Mouse (Mus musculus) liver, adult 2 months (tissue): ENCODE measurements around the gene Ubl7. TPM values are rescaled to one million over a fixed set of nuclear protein-coding genes. Genes with fewer than 3 reads are reported as not detected.

ENCODE experiments used
- DNase-seq: peaks from one replicate; pipeline ENCODE4 v3.0.0-alpha.2; 2011; ENCODE audit warnings: low read depth, low spot score; ENCODE audit errors: extremely low read depth
- H3K27ac ChIP-seq: fragments of 200-500 bp; replicated peaks from 2 replicates; pipeline ENCODE4 v1.5.1; 2012; ENCODE audit warnings: low read depth, mild to moderate bottlenecking, control low read depth, inconsistent platforms, low read length; ENCODE audit not compliant: insufficient read depth
- H3K27me3 ChIP-seq: fragments of 200-500 bp; 2 replicates; pipeline ENCODE4 v1.6.1; 2012; ENCODE audit warnings: mild to moderate bottlenecking, moderate library complexity, low read length, inconsistent platforms; ENCODE audit not compliant: control insufficient read depth, insufficient read depth
- H3K36me3 ChIP-seq: fragments of 200-500 bp; 2 replicates; pipeline ENCODE4 v1.6.1; 2012; ENCODE audit warnings: low read length, inconsistent platforms; ENCODE audit not compliant: control insufficient read depth, insufficient read depth
- H3K4me1 ChIP-seq: fragments of 200-500 bp; 2 replicates; pipeline ENCODE4 v1.6.1; 2011; ENCODE audit warnings: low read length; ENCODE audit not compliant: control insufficient read depth, insufficient read depth
- H3K4me3 ChIP-seq: fragments of 200-500 bp; 2 replicates; pipeline ENCODE4 v1.5.1; 2011; ENCODE audit warnings: low read depth, mild to moderate bottlenecking, control low read depth, low read length, moderate library complexity; ENCODE audit not compliant: insufficient read depth
- H3K79me2 ChIP-seq: fragments of 200-500 bp; 2 replicates; pipeline ENCODE4 v1.6.1; 2012; ENCODE audit warnings: inconsistent platforms, mild to moderate bottlenecking, low read length, moderate library complexity; ENCODE audit not compliant: control insufficient read depth, insufficient read depth
- H3K9ac ChIP-seq: fragments of 200-500 bp; 2 replicates; pipeline ENCODE4 v1.6.1; 2012; ENCODE audit warnings: low read depth, mild to moderate bottlenecking, control low read depth, inconsistent platforms, low read length
- CTCF ChIP-seq: fragments of 200-500 bp; IDR thresholded peaks from 2 replicates; pipeline ENCODE4 v1.5.1; 2011; ENCODE audit warnings: low read depth, low read length, control low read depth
- POLR2A ChIP-seq: fragments of 200-500 bp; IDR thresholded peaks from 2 replicates; pipeline ENCODE4 v1.6.1; 2011; ENCODE audit warnings: low read length, control low read depth; ENCODE audit not compliant: insufficient read depth; ENCODE audit errors: extremely low read depth
- WGBS: fragments of 180-500 bp; shearing (Covaris S2); methylation state at CpG from one replicate; pipeline ENCODE4 v1.1.7; 2018; 5-methylcytosine and 5-hydroxymethylcytosine counted together
- polyA plus RNA-seq: library from polyadenylated mRNA; depleted of rRNA; stranded (reverse); fragments of >200 nt; gene quantifications from 2 replicates; pipeline ENCODE4 v1.2.3, GENCODE M21; 2012
- total RNA-seq: library from RNA; depleted of rRNA; stranded (reverse); fragments of >200 nt; gene quantifications from 2 replicates; pipeline ENCODE4 v1.2.3, GENCODE M21; 2014

Ubl7 gene
- total and polyA plus RNA-seq, 2 experiments: 9.8 to 90.8 TPM

GRCm38 (mm10) chr9:57969736-57970495 is 59.1 kb downstream of the Ubl7 start:
- Histone ChIP-seq H3K9ac (no peak overlapping the region), H3K4me1 (no peaks in the 10 kb centered on the region), H3K4me3 (no peak overlapping the region), H3K36me3 (no peaks in the 10 kb centered on the region), H3K27ac (no peak overlapping the region), H3K79me2 (no peaks in the 10 kb centered on the region), H3K27me3 (no peaks in the 10 kb centered on the region)
- 91% methylated on average over 11 of the region's 11 CpGs for WGBS
- no peak for DNase-seq
- TF ChIP-seq POLR2A: no peak
- no peak for TF ChIP-seq CTCF

DNA sequence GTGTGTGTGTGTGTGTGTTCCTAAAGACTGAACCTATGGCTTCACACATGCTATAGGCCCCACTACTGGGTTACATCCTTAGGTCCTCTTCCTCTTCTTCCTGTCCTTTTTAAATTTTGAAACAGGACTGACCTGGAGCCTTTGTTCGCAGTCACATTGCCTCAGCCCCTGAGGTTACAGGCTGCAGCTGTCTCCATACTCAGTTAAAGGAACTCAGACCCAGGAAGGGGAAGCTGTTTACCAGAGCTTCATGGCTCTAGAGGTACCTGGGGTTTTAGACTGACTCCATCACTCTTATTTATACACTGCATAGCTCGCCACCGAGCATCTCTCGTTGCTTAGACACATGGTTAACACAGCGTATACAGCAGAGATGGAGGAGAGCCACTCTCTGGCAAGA is 60.6 kb downstream of the Ubl7 start:
- H3K9ac ChIP-seq: no peak overlapping the region
- no peak overlapping the region for H3K27ac ChIP-seq
- no peak for DNase-seq
- H3K4me3 ChIP-seq: no peak overlapping the region
- 95% methylated on average over 5 of the region's 5 CpGs for WGBS
- TF ChIP-seq CTCF (no peak), POLR2A (no peak)
- H3K27me3 ChIP-seq: no peaks in the 10 kb centered on the region
- no peaks in the 10 kb centered on the region for H3K4me1 ChIP-seq
- no peaks in the 10 kb centered on the region for H3K79me2 ChIP-seq
- H3K36me3 ChIP-seq: no peaks in the 10 kb centered on the region

DNA sequence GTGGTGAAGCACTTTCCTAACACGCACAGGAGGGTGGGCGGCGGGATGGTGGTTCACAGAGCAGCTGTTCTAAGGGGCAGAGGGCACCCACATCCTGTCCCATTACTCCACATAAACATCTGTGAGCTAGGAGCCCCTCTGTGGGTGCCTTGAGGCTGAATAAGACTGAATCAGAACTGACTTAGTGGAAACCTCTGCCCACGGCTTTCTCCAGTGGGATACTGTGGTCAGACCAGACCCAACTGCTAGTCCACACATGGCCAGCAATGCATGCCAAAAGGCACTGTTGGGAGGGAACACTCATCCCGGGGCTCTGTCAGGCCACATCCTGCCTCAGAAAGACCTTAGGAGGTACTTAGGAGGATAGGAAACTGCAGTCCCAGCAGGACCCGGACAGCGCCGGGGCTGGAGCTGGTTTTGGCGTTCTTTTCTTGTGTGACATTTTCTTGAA is 61.4 kb downstream of the Ubl7 start:
- no peak overlapping the region for H3K4me3 ChIP-seq
- H3K9ac ChIP-seq: no peak overlapping the region
- H3K27me3 ChIP-seq: no peaks in the 10 kb centered on the region
- H3K27ac ChIP-seq: no peak overlapping the region
- WGBS: 70% methylated on average over 9 of the region's 9 CpGs
- no peaks in the 10 kb centered on the region for H3K79me2 ChIP-seq
- no peaks in the 10 kb centered on the region for H3K36me3 ChIP-seq
- no peaks in the 10 kb centered on the region for H3K4me1 ChIP-seq
- DNase-seq: no peak
- TF ChIP-seq CTCF: no peak
- no peak for TF ChIP-seq POLR2A

- Histone ChIP-seq H3K4me3 (no peak overlapping the region), H3K4me1 (no peaks in the 10 kb centered on the region), H3K27ac (no peak overlapping the region), H3K9ac (no peak overlapping the region), H3K36me3 (no peaks in the 10 kb centered on the region), H3K79me2 (no peaks in the 10 kb centered on the region), H3K27me3 (no peaks in the 10 kb centered on the region)
- DNase-seq: no peak
- TF ChIP-seq POLR2A (no peak), CTCF (no peak)
- 22% methylated on average over 9 of the region's 9 CpGs for WGBS
Observed at GRCm38 (mm10) chr9:57972776-57973439, 62.1 kb downstream of the Ubl7 start.

- 81% methylated on average over 6 of the region's 6 CpGs for WGBS
- DNase-seq: no peak
- no peaks in the 10 kb centered on the region for H3K4me1 ChIP-seq
- H3K27ac ChIP-seq: no peak overlapping the region
- TF ChIP-seq CTCF: no peak
- no peak for TF ChIP-seq POLR2A
- no peak overlapping the region for H3K9ac ChIP-seq
- H3K4me3 ChIP-seq: no peak overlapping the region
- no peaks in the 10 kb centered on the region for H3K79me2 ChIP-seq
- no peaks in the 10 kb centered on the region for H3K27me3 ChIP-seq
- no peaks in the 10 kb centered on the region for H3K36me3 ChIP-seq
Observed at GRCm38 (mm10) chr9:57973440-57974066, 62.8 kb downstream of the Ubl7 start.

DNA sequence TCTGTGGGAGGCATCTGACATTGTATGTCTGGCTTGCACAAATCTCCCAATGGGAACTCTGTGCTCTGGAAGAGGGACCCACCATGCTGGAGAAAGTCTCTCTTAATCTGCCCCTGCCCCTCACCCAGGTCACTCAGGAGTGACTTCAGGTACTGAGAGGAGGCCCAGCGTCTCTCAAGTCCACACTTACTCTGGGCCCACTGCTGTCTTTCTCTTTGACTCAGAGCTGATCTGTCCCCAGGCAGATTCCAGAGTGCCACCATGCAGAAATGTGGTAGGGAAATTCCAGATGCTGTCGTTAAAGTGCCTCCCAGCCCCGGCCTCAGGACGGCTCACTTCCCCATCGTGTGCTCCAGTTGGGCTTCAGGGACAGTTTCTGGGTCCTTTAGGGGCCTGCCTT is 63.4 kb downstream of the Ubl7 start:
- WGBS: 86% methylated on average over 5 of the region's 5 CpGs
- H3K27me3 ChIP-seq: no peaks in the 10 kb centered on the region
- H3K4me1 ChIP-seq: no peaks in the 10 kb centered on the region
- H3K27ac ChIP-seq: no peak overlapping the region
- H3K4me3 ChIP-seq: no peak overlapping the region
- H3K79me2 ChIP-seq: no peaks in the 10 kb centered on the region
- H3K9ac ChIP-seq: no peak overlapping the region
- TF ChIP-seq CTCF (no peak), POLR2A (no peak)
- H3K36me3 ChIP-seq: no peaks in the 10 kb centered on the region
- no peak for DNase-seq
